Mouse (Mus musculus) central nervous system, embryonic 11.5 days (tissue): ENCODE results near the gene Wfdc6a. TPM values are rescaled to one million over a fixed set of nuclear protein-coding genes. Genes with fewer than 3 reads are reported as not detected.

Source experiments
- polyA plus RNA-seq: library from polyadenylated mRNA; depleted of rRNA; stranded (reverse); fragments of >200 nt; gene quantifications from 2 replicates; pipeline ENCODE4 v1.2.3, GENCODE M21; 2012; rRNA removed

The Wfdc6a gene
- 0.06 TPM in 1 of 2 replicates, not detected in the other for polyA plus RNA-seq

GRCm38 (mm10) chr2:164585025-164585725 is at the start of gene Wfdc6a:
Gene Wfdc6a, minus strand, starts transcription at chr2:164585447.

DNA sequence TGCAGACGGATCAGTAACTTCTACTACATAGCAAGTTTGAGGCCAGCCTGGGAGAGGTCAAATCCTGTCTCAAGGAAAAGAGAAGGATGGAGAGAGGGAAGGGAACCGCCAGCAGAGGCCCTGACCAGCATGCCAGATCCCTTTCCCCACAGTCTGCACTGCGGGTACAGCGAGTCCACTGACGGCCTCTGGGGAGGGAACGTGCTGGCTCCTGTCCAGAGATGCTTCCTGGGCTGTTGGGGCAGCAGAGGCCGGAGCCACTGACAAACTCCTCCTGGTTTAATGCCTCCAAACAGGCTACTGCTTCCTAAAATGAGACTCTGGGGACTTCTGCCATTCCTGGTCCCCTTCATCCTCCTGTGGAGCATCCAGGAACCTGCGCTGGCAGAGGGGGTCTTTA is 28.2 kb upstream of the Wfdc6a start, which contains the start of the genes Wfdc6b and Wfdc8:
Wfdc6b (plus strand) TSS at position 52 of the 400 bp plus-strand sequence.
Wfdc8 (minus strand) TSS at position 156 of the 400 bp plus-strand sequence.

DNA sequence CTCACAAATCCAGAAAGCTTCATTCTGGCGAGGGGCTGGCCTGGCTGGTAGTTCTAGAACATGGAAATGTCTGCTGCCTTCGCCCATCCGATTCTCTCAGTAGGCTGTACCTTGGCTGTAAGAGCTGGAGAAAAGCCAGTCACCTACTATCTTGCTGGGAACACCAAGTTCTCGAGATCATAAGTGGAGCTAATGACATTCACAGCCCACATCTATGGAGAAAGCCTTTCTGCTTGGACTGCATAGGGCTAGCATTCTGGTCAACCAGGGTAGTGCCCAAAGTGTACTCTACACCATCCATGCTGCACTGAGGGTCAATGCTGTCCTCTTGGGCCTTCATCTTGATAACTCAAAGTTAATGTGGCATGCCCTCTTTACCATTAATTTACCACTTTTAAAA is 8.2 kb upstream of the Wfdc6a start, which contains the start of gene Eppin:
Eppin (minus strand) TSS at position 101 of the 400 bp plus-strand sequence.

DNA sequence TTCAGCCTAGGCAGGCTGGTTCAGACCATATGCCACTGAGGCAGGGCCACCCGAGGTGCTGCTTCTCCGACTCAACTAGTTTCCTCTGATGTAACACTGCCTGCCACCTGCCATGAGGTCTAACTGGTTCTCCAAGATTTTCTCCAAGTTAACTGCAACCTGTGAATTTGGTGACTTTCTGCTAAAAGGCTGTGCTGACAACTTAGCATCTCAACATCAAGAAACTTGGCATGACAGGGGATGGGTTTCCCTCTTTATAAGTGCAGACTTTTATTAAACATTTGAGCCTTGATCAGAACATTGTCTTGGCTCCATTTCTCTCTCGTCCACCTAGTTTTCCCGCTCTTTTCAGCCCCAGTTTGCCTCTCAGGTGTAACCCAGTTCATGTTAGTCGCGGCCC is 11.9 kb downstream of the Wfdc6a start, which contains the start of gene Spint3:
Spint3 (minus strand) TSS at position 101 of the 400 bp plus-strand sequence.

DNA sequence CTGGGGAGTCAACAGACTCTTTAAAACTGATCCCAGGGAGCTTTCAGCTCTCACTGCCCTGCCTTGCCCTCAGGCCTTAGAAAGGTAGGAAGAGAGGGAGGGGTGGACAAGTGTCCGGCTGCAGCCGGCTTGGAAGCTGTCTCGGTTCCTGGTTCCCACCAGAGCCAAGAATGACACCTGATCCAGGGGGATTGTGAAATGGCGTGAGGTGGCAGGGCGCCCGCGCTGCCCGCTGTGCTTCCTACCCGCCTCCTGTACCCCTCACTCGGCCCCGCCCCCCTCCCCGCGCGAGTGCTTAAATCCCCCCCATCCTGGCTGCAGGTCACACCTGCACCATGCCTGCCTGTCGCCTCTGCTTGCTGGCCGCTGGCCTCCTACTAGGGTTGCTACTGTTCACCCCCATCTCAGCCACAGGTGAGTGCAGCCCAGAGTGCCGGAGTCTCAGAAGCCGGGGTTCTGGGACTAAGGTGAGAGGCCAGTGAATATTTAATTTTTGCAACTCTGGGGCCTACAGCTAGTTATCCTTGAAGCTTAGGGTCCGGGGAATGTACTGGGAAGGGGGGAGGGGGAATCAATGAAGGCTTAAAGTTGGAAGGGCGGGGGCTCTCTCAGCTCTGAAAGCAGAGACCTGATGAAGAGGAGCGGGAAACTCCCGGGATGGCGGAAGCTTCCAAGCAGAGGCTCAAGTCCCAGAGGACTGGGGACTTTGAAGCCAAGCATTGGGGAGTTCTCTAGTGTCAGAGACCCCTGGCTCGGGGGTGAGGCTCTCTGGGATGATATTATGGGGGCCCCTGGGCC is 22.7 kb downstream of the Wfdc6a start, which contains the start of gene Wfdc2:
Wfdc2 (plus strand) TSS at position 23 of the 798 bp plus-strand sequence.

Other genes with a start within 250 kb of the Wfdc6a start
- 0.68 and 1.5 TPM in 2 replicates for gene Slpi, start 196.4 kb downstream of the Wfdc6a start, polyA plus RNA-seq
- 0.07 and 0.17 TPM in 2 replicates for gene Rbpjl, start 182.3 kb downstream of the Wfdc6a start, polyA plus RNA-seq
- gene Matn4, start 180.3 kb downstream of the Wfdc6a start, polyA plus RNA-seq, result 2.9 and 14.2 TPM in 2 replicates
- gene Sdc4, start 141.6 kb downstream of the Wfdc6a start, polyA plus RNA-seq, result 7.6 and 10.2 TPM in 2 replicates
- 38.9 and 39.1 TPM in 2 replicates for gene Sys1, start 128.5 kb downstream of the Wfdc6a start, polyA plus RNA-seq
- 6.1 and 9.4 TPM in 2 replicates for gene Gm20458, start 124.5 kb downstream of the Wfdc6a start, polyA plus RNA-seq
- not detected in 2 replicates for gene Trp53tg5, start 111.7 kb downstream of the Wfdc6a start, polyA plus RNA-seq
- 3.9 and 4.5 TPM in 2 replicates for gene Dbndd2, start 99.3 kb downstream of the Wfdc6a start, polyA plus RNA-seq
- gene Pigt, start 87.9 kb downstream of the Wfdc6a start, polyA plus RNA-seq, result 46.1 and 59.7 TPM in 2 replicates
- 20.7 and 21.6 TPM in 2 replicates for gene Wfdc2, start 23.0 kb downstream of the Wfdc6a start, polyA plus RNA-seq
- not detected in 2 replicates for gene Spint3, start 12.0 kb downstream of the Wfdc6a start, polyA plus RNA-seq
- 0.09 TPM in 1 of 2 replicates, not detected in the other for gene Eppin, start 8.1 kb upstream of the Wfdc6a start, polyA plus RNA-seq
- not detected in 2 replicates for gene Wfdc6b, start 28.1 kb upstream of the Wfdc6a start, polyA plus RNA-seq
- not detected in 2 replicates for gene Wfdc8, start 28.2 kb upstream of the Wfdc6a start, polyA plus RNA-seq
- gene Wfdc16, start 53.3 kb upstream of the Wfdc6a start, polyA plus RNA-seq, result not detected in 2 replicates
- gene Wfdc10, start 70.6 kb upstream of the Wfdc6a start, polyA plus RNA-seq, result 0.30 and 0.42 TPM in 2 replicates
- gene Wfdc9, start 71.1 kb upstream of the Wfdc6a start, polyA plus RNA-seq, result not detected in 2 replicates
- gene Wfdc11, start 88.6 kb upstream of the Wfdc6a start, polyA plus RNA-seq, result not detected in 2 replicates
- gene Wfdc13, start 99.7 kb upstream of the Wfdc6a start, polyA plus RNA-seq, result 0.06 and 0.20 TPM in 2 replicates
- gene Spint4, start 113.1 kb upstream of the Wfdc6a start, polyA plus RNA-seq, result not detected in 2 replicates
- gene Spint5, start 129.9 kb upstream of the Wfdc6a start, polyA plus RNA-seq, result not detected in 2 replicates
- 0.35 and 0.89 TPM in 2 replicates for gene Wfdc3, start 160.5 kb upstream of the Wfdc6a start, polyA plus RNA-seq
- 62.3 and 91.0 TPM in 2 replicates for gene Dnttip1, start 160.5 kb upstream of the Wfdc6a start, polyA plus RNA-seq
- 340 and 341 TPM in 2 replicates for gene Ube2c, start 184.5 kb upstream of the Wfdc6a start, polyA plus RNA-seq
- 1.6 and 29.6 TPM in 2 replicates for gene Tnnc2, start 194.5 kb upstream of the Wfdc6a start, polyA plus RNA-seq
- gene Snx21, start 200.4 kb upstream of the Wfdc6a start, polyA plus RNA-seq, result 9.0 and 10.5 TPM in 2 replicates
- 19.5 and 26.6 TPM in 2 replicates for gene Acot8, start 219.4 kb upstream of the Wfdc6a start, polyA plus RNA-seq
- gene Zswim3, start 219.7 kb upstream of the Wfdc6a start, polyA plus RNA-seq, result 4.5 and 6.2 TPM in 2 replicates
- 6.0 and 9.0 TPM in 2 replicates for gene Zswim1, start 237.2 kb upstream of the Wfdc6a start, polyA plus RNA-seq
- gene Spata25, start 243.1 kb upstream of the Wfdc6a start, polyA plus RNA-seq, result 0.35 TPM in 1 of 2 replicates, not detected in the other
- gene Ctsa, start 247.4 kb upstream of the Wfdc6a start, polyA plus RNA-seq, result 69.6 and 100 TPM in 2 replicates
- 5.9 and 6.0 TPM in 2 replicates for gene Neurl2, start 248.0 kb upstream of the Wfdc6a start, polyA plus RNA-seq